Mouse (Mus musculus) heart, embryonic 11.5 days (tissue): ENCODE measurements around the gene Acp7. TPM values are rescaled to one million over a fixed set of nuclear protein-coding genes. Genes with fewer than 3 reads are reported as not detected.
"Not testable (repeated sequence)": the region's sequence is repeated elsewhere in the genome, so short reads cannot be mapped to it uniquely, and the experiment has no call there.

Experiments
- ATAC-seq: fragments of 200-750 bp; cut with Nextera tagmentation; replicated peaks from 2 replicates; pipeline ENCODE4 v1.8.0; 2017; ENCODE audit warnings: moderate library complexity; ENCODE audit not compliant: insufficient number of reproducible peaks, low FRiP score, low TSS enrichment
- H3K27ac ChIP-seq: fragments of 300-500 bp; sonication (generic); 2 replicates; pipeline ENCODE4 v1.5.1; 2014; ENCODE audit warnings: mild to moderate bottlenecking, low read depth, low read length
- H3K27me3 ChIP-seq: fragments of 300-500 bp; sonication (generic); 2 replicates; pipeline ENCODE4 v1.6.1; 2014; ENCODE audit warnings: mild to moderate bottlenecking, low read length, mixed read lengths; ENCODE audit not compliant: control insufficient read depth, insufficient read depth
- H3K36me3 ChIP-seq: fragments of 300-500 bp; sonication (generic); 2 replicates; pipeline ENCODE4 v1.6.1; 2014; ENCODE audit warnings: mild to moderate bottlenecking, low read length, moderate library complexity, mixed read lengths; ENCODE audit not compliant: control insufficient read depth, insufficient read depth
- H3K4me1 ChIP-seq: fragments of 300-500 bp; sonication (generic); 2 replicates; pipeline ENCODE4 v1.6.1; 2014; ENCODE audit warnings: low read length; ENCODE audit not compliant: control insufficient read depth, insufficient read depth
- H3K4me2 ChIP-seq: fragments of 300-500 bp; sonication (generic); 2 replicates; pipeline ENCODE4 v1.6.1; 2014; ENCODE audit warnings: mild to moderate bottlenecking, moderate library complexity
- H3K4me3 ChIP-seq: fragments of 300-500 bp; sonication (generic); 2 replicates; pipeline ENCODE4 v1.5.1; 2014; ENCODE audit warnings: low read depth, low read length
- H3K9ac ChIP-seq: fragments of 300-500 bp; sonication (generic); 2 replicates; pipeline ENCODE4 v1.6.1; 2014; ENCODE audit warnings: mild to moderate bottlenecking, low read depth, low read length, moderate library complexity
- H3K9me3 ChIP-seq: fragments of 300-500 bp; sonication (generic); replicated peaks from 2 replicates; pipeline ENCODE4 v1.6.1; 2016; ENCODE audit warnings: low read length; ENCODE audit not compliant: control insufficient read depth
- WGBS: fragments of 180-500 bp; shearing (Covaris S2); extraction: QIAGEN DNeasy Blood & Tissue Kit; methylation state at CpG from one replicate; pipeline ENCODE4 v1.1.7; 2014; ENCODE audit not compliant: insufficient replicate concordance; 5-methylcytosine and 5-hydroxymethylcytosine counted together
- polyA plus RNA-seq: library from polyadenylated mRNA; unstranded; fragments of >200 nt; fragmentation: Nextera tagmentation; extraction: Ambion mirVana; gene quantifications from 2 replicates; pipeline ENCODE4 v1.2.1, GENCODE M21; 2014

Gene Acp7
- polyA plus RNA-seq, 1 experiment from 2014 or later, result not detected

GRCm38 (mm10) chr7:28634128-28634527 lies 3.0 kb upstream of the Acp7 start:
- no peaks in the 10 kb centered on the region for H3K9me3 ChIP-seq
- WGBS, result 53% methylated on average over 4 of the region's 4 CpGs
- no peak overlapping the region for H3K4me2 ChIP-seq
- peaks cover 6% of the 10 kb centered on the region; the same call in 1 of the 2 replicates for H3K4me1 ChIP-seq
- no peak overlapping the region for H3K4me3 ChIP-seq
- peaks cover 24% of the 10 kb centered on the region for H3K27me3 ChIP-seq
- no peak for ATAC-seq
- no peaks in the 10 kb centered on the region for H3K36me3 ChIP-seq
- no peak overlapping the region for H3K27ac ChIP-seq
- no peak overlapping the region for H3K9ac ChIP-seq

DNA sequence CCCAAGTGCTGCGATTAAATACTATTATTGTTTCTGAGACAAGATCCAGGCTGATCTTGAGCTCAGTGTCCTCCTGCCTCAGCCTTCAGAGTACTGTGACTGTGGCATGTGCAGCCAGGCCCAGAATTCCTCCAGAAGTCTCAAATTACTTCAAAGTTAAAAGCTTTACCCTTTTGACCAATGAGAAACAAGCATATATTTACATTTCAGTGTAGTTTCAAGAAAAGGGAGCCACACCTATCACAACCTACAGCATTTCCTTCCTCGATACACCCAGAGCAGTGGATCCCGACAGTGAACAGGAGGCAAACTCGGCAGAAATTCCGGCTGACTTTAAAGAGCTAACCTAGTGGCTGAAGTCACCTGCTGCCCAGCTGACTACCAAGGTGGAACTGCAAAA lies 6.3 kb downstream of the Acp7 start:
- ATAC-seq, result no peak
- Histone ChIP-seq H3K9ac (no peak overlapping the region), H3K4me1 (no peaks in the 10 kb centered on the region), H3K27me3 (peaks cover 11% of the 10 kb centered on the region), H3K4me2 (no peak overlapping the region), H3K27ac (no peak overlapping the region), H3K9me3 (no peaks in the 10 kb centered on the region), H3K4me3 (no peak overlapping the region), H3K36me3 (no peaks in the 10 kb centered on the region)
- 70% methylated on average over 5 of the region's 5 CpGs for WGBS

GRCm38 (mm10) chr7:28619098-28619715 lies 11.9 kb downstream of the Acp7 start:
- H3K27ac ChIP-seq, result no peak overlapping the region
- ATAC-seq, result no peak
- H3K9ac ChIP-seq, result no peak overlapping the region
- no peaks in the 10 kb centered on the region for H3K27me3 ChIP-seq
- H3K4me3 ChIP-seq, result no peak overlapping the region
- WGBS, result 65% methylated on average over 9 of the region's 9 CpGs
- no peaks in the 10 kb centered on the region for H3K36me3 ChIP-seq
- no peak overlapping the region for H3K4me2 ChIP-seq
- H3K9me3 ChIP-seq, result no peaks in the 10 kb centered on the region
- H3K4me1 ChIP-seq, result no peaks in the 10 kb centered on the region

DNA sequence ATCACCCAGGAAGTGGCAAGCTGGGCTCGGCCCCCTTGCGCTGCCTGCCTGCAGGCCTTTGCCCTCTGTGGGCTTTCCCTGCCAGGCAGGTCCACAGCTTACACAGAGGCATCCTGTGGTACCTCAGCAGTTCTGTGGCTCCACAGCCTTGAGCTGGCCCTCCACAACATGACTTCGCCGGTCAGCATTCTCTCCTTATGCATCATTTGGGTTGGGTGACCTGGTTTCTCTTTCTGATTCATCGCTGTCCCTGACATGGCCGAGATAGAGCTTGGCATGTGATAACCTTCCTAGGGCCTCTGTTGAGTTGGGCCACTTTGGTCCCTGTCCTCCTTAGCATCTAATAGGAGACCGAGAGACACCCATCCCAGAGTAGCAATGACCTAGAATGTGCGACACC lies 25.2 kb downstream of the Acp7 start:
- WGBS, result 84% methylated on average over 8 of the region's 8 CpGs
- Histone ChIP-seq H3K4me2 (no peak overlapping the region), H3K9ac (no peak overlapping the region), H3K9me3 (no peaks in the 10 kb centered on the region), H3K27ac (no peak overlapping the region), H3K4me1 (no peaks in the 10 kb centered on the region), H3K27me3 (no peaks in the 10 kb centered on the region), H3K36me3 (no peaks in the 10 kb centered on the region), H3K4me3 (no peak overlapping the region)
- no peak for ATAC-seq

GRCm38 (mm10) chr7:28603788-28604187 lies 27.3 kb downstream of the Acp7 start:
- H3K4me2 ChIP-seq, H3K9me3 ChIP-seq, H3K27me3 ChIP-seq, H3K27ac ChIP-seq, H3K4me3 ChIP-seq, ATAC-seq, H3K36me3 ChIP-seq, H3K9ac ChIP-seq, H3K4me1 ChIP-seq: not testable (repeated sequence)
- 76% methylated on average over 2 of the region's 2 CpGs for WGBS

DNA sequence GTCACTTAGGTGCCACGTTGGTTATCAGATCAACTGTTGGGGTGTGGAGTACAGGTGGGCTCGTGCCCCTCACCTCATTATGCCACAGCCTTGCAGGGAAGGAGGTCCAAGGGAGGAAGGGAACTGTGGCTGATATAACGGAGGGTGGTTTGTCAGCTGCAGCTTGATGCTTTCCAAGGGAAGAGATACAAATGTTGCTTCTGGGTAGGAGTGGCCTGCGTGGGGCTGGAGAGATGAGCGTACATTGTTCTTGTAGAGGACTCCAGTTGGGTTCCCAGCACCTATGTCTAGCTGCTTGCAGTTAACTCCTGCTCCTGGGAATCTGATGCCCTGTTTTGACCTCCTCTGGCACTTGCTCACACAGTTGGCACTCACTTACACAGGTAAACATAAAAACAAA lies 28.0 kb downstream of the Acp7 start:
- no peak overlapping the region for H3K4me3 ChIP-seq
- no peaks in the 10 kb centered on the region for H3K9me3 ChIP-seq
- WGBS, result 56% methylated on average over 5 of the region's 5 CpGs
- no peaks in the 10 kb centered on the region for H3K27me3 ChIP-seq
- H3K4me2 ChIP-seq, result no peak overlapping the region
- H3K9ac ChIP-seq, result no peak overlapping the region
- no peaks in the 10 kb centered on the region for H3K36me3 ChIP-seq
- no peak overlapping the region for H3K27ac ChIP-seq
- ATAC-seq, result no peak
- H3K4me1 ChIP-seq, result no peaks in the 10 kb centered on the region

DNA sequence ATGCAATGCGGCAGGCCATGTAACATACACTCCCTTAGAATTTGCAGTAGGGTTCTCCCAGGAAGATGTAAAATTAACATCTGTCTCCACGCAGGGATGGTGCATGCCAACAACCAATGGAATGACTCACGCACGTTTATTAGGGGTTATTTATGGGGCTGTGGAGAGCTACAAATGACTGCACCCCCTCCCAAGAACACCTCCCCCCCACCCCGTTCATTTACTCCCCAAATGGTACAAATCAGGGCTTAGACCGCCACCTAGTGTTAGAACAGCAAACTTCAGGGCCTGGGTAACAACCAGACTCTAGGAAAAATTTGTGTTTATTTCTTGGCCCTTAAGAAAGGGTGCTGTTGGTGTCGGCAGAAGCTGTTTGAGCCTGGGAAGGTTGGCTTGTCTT lies 29.5 kb downstream of the Acp7 start:
- H3K27ac ChIP-seq, result no peak overlapping the region

DNA sequence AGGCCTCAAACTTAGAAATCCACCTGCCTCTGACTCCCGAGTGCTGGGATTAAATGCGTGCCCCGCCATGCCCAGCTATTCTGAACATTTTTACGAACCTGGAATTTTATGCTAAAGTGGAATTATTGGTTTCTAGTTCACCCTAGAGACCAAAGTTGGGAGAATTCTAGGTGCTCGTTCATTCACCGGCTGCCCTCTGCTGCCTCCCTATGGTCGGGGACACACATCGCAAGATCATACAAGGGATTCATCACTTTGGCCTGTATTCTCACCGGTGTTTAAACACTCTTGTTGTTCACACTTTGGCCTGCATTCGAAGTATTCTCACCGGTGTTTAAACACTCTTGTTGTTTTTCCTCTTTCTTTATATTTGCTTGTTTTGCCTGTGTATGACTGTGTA lies 30.1 kb downstream of the Acp7 start:
- Histone ChIP-seq H3K27ac (no peak overlapping the region), H3K4me3 (no peak overlapping the region), H3K36me3 (no peaks in the 10 kb centered on the region), H3K9ac (no peak overlapping the region), H3K9me3 (no peaks in the 10 kb centered on the region), H3K27me3 (no peaks in the 10 kb centered on the region), H3K4me2 (no peak overlapping the region), H3K4me1 (peaks cover 14% of the 10 kb centered on the region)
- ATAC-seq, result no peak
- WGBS, result 14% methylated on average over 11 of the region's 11 CpGs

More for the DNA sequence above, 29.5 kb downstream of the Acp7 start:
- Histone ChIP-seq H3K9me3 (no peaks in the 10 kb centered on the region), H3K4me3 (no peak overlapping the region), H3K9ac (no peak overlapping the region), H3K27me3 (no peaks in the 10 kb centered on the region), H3K4me2 (no peak overlapping the region), H3K4me1 (peaks cover 7% of the 10 kb centered on the region), H3K36me3 (no peaks in the 10 kb centered on the region)
- ATAC-seq, result no peak
- 31% methylated on average over 7 of the region's 7 CpGs for WGBS

DNA sequence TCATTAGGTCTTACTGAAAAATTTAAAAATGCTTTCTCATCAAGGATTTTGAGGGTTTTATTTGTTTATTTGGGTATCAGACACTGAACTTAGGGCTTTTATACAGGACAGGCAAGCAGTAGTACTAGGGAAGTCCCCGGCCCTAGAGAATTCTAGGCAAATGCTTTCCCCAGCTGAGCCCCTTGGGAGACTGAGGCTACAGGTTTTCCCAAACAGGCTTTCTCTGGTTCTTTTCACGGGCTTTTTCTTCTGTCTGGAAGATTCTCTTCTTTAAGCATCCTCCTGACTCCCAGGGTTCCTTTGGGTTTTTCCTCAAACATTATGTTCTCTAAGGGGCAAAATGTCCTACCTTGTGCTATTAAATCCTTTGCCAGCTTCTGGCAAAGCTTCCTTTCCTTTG lies 32.2 kb downstream of the Acp7 start:
- no peaks in the 10 kb centered on the region for H3K36me3 ChIP-seq
- H3K27ac ChIP-seq, result no peak overlapping the region
- H3K27me3 ChIP-seq, result no peaks in the 10 kb centered on the region
- WGBS, result 67% methylated on average over 2 of the region's 2 CpGs
- no peak for ATAC-seq
- H3K9me3 ChIP-seq, result no peaks in the 10 kb centered on the region
- H3K4me1 ChIP-seq, result peaks cover 25% of the 10 kb centered on the region
- H3K4me2 ChIP-seq, result no peak overlapping the region
- H3K9ac ChIP-seq, result no peak overlapping the region
- H3K4me3 ChIP-seq, result no peak overlapping the region
